In the genomic region with DNA sequence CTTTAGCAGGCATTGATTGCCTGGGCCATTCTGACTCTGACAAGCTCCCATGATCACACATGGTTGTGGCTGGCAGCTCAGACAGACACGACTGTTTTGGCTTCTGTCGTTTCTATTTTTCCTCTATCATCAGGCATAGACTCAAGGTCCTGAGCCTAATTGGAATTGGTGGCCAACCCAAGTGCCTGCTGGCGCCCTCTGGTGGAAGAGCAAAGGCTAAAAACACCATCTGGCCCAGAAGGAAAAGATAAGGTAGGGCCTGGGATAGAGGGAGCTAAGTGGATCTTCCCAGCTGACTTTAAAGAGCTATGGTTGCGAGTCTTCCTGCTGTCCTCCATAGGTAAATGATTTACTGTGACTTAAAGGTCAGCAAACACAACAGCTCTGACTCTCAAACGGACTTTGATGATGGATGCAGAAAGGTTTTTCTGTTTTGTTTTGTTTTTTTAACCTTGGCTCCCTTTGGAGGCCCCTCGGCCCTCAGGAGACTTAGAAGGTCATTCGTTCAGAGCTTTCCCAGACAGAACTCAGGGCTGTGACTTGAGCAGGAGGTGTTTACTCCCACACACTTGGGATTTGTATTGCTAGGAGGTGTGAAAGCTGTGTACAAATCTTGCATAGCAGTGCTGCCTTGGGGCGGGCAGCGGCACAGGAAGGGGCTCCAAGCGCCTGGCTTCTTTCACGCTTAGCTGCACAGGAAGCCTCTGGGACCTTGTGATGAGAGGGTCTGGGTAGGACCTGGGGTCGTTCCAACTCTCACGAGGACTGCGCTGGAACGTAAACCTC, we compare ENCODE assay signal across 9 mouse cellular contexts. TPM values are rescaled to one million over a fixed set of nuclear protein-coding genes. Genes with fewer than 3 reads are reported as not detected.
A peak's percentile ranks its signal among the peaks of the same experiment; 100 is the strongest.
DNase-seq lines count a peak whose midpoint lies in the region; ATAC-seq and TF ChIP-seq lines count a peak whose summit lies in the region.
"Had no signal": no experiment of that assay in that cellular context is flagged by ENCODE, and none has a peak within 500 bp of the region (broad histone marks: within the 10 kb centered on the region; RNA-seq: fewer than 3 reads in every experiment).

No protein-coding gene starts in this region.

- H3K4me3 ChIP-seq in left cerebral cortex, adult 2 months = no peak overlapping the region
- H3K4me3 ChIP-seq in thymus, adult 2 months (ENCODE audit: control insufficient read depth, insufficient read depth, low read length) = no peak overlapping the region
- H3K4me3 ChIP-seq: midbrain, embryonic 12.5 days had no signal

- TF ChIP-seq POLR2A in thymus, adult 2 months (IDR thresholded peaks at IDR 0.05; ENCODE audit: control insufficient read depth, extremely low read depth, insufficient read depth, low read length, poor library complexity) = no peak

- peak; percentile 79 for TF ChIP-seq CTCF in left cerebral cortex, adult 2 months (IDR thresholded peaks at IDR 0.05)
- peak; percentile 42; the same call in 1 of the 2 replicates for TF ChIP-seq CTCF in thymus, adult 2 months (IDR thresholded peaks at IDR 0.05; ENCODE audit: borderline replicate concordance, control insufficient read depth, extremely low read depth, insufficient read depth, low read length, poor library complexity)

- no peak overlapping the region for H3K27ac ChIP-seq in left cerebral cortex, adult 2 months
- no peak overlapping the region for H3K27ac ChIP-seq in thymus, adult 2 months (ENCODE audit: control insufficient read depth, insufficient read depth, low read length)
- H3K27ac ChIP-seq: midbrain, embryonic 12.5 days had no signal

- H3K27me3 ChIP-seq in thymus, adult 2 months (ENCODE audit: control insufficient read depth, insufficient read depth, low read length) = no peaks in the 10 kb centered on the region
- H3K27me3 ChIP-seq: midbrain, embryonic 12.5 days had no signal

- H3K36me3 ChIP-seq in thymus, adult 2 months (ENCODE audit: control insufficient read depth, insufficient read depth, low read length) = no peaks in the 10 kb centered on the region
- H3K36me3 ChIP-seq: midbrain, embryonic 12.5 days had no signal

- H3K4me1 ChIP-seq in thymus, adult 2 months (replicated peaks; ENCODE audit: control insufficient read depth, insufficient read depth, low read length) = no peaks in the 10 kb centered on the region

- intact Hi-C loops in left cerebral cortex, adult 2 months (cut with DNase I) = loop anchor here (1.0 to 10.0 kb wide), 3 partner anchors 149 to 267 kb away; a partner anchor contains a TSS

- DNase-seq in retina, postnatal 1 day = peak; percentile 49
- DNase-seq in retina, embryonic 14.5 days (ENCODE audit: low spot score) = no peak
- peak; percentile 49 for DNase-seq in c-Kit-positive CD71-negative TER-119-negative erythroid progenitor cells, embryonic 14.5 days (ENCODE audit: low read depth)
- peak; percentile 35 to 51 for DNase-seq in frontal cortex, postnatal 36 days (ENCODE audit: low spot score in 2 of 2)
- peak; percentile 34 to 57 for DNase-seq in left cerebral cortex, adult 2 months (ENCODE audit: extremely low spot score in 1 of 2, low spot score in 2 of 2)
- DNase-seq in thymus, adult 2 months = peak; percentile 62

- 49% methylated on average over 15 of the region's 15 CpGs for WGBS in thymus, adult 2 months

- peak; percentile 71 for ATAC-seq in inflammation-experienced regulatory T-cells, adult 6 months
- ATAC-seq in megakaryocyte progenitor cell, adult 5-6 weeks (replicated peaks; ENCODE audit: poor library complexity) = peak; percentile 87

RNA-seq across cellular contexts. Expression of a gene that starts 22.4 kb away (rescaled TPM):
- 1 to 10 TPM; 6.7 to 8.0 (median 7.0) TPM for polyA plus RNA-seq in inflammation-experienced regulatory T-cells, adult 6 months (2017; shearing (Covaris generic))
- total RNA-seq in left cerebral cortex, adult 2 months (2021) = 1 to 10 TPM; 1.0 to 1.3 TPM
- 8.9 and 10.5 TPM in 2 replicates for total RNA-seq in megakaryocyte progenitor cell, adult 5-6 weeks (2015)
- total RNA-seq in megakaryocyte progenitor cell, adult 5-6 weeks (2017) = 1.5 and 1.6 TPM in 2 replicates
- 9.2 and 10.2 TPM in 2 replicates for polyA plus RNA-seq in thymus, adult 2 months (2012; rRNA removed)
